Mouse (Mus musculus) lung, embryonic 14.5 days (tissue): ENCODE measurements around the gene Serpind1. TPM values are rescaled to one million over a fixed set of nuclear protein-coding genes. Genes with fewer than 3 reads are reported as not detected.
A peak's percentile ranks its signal among the peaks of the same experiment; 100 is the strongest.

ENCODE experiments used
- ATAC-seq: fragments of 200-750 bp; cut with Nextera tagmentation; 2 replicates; pipeline ENCODE4 v1.8.0; 2017; ENCODE audit warnings: mild to moderate bottlenecking, moderate TSS enrichment, moderate library complexity; ENCODE audit not compliant: insufficient read depth
- DNase-seq: peaks from one replicate; pipeline ENCODE4 v3.0.0-alpha.2; 2015
- H3K27ac ChIP-seq: fragments of 300-500 bp; sonication (generic); 2 replicates; pipeline ENCODE4 v1.5.1; 2014; ENCODE audit warnings: low read depth, mild to moderate bottlenecking, moderate library complexity
- H3K27me3 ChIP-seq: fragments of 300-500 bp; sonication (generic); 2 replicates; pipeline ENCODE4 v1.6.1; 2014; ENCODE audit warnings: low read length, control low read depth; ENCODE audit not compliant: insufficient read depth
- H3K36me3 ChIP-seq: fragments of 300-500 bp; sonication (generic); 2 replicates; pipeline ENCODE4 v1.6.1; 2014; ENCODE audit warnings: control low read depth; ENCODE audit not compliant: insufficient read depth
- H3K4me1 ChIP-seq: fragments of 300-500 bp; sonication (generic); 2 replicates; pipeline ENCODE4 v1.6.1; 2014; ENCODE audit warnings: antibody characterized with exemption, control low read depth; ENCODE audit not compliant: insufficient read depth
- H3K4me2 ChIP-seq: fragments of 300-500 bp; sonication (generic); 2 replicates; pipeline ENCODE4 v1.6.1; 2014; ENCODE audit warnings: mild to moderate bottlenecking
- H3K4me3 ChIP-seq: fragments of 300-500 bp; sonication (generic); 2 replicates; pipeline ENCODE4 v1.5.1; 2014; ENCODE audit warnings: low read depth, low read length
- H3K9ac ChIP-seq: fragments of 300-500 bp; sonication (generic); 2 replicates; pipeline ENCODE4 v1.6.1; 2014
- H3K9me3 ChIP-seq: fragments of 300-500 bp; sonication (generic); 2 replicates; pipeline ENCODE4 v1.6.1; 2016; ENCODE audit warnings: low read depth, low read length, control low read depth
- CTCF ChIP-seq: IDR thresholded peaks from 2 replicates; pipeline ENCODE4 v1.5.1; 2016; ENCODE audit warnings: antibody characterized with exemption, low read depth
- WGBS: fragments of 180-500 bp; shearing (Covaris S2); extraction: QIAGEN DNeasy Blood & Tissue Kit; methylation state at CpG from one replicate; pipeline ENCODE4 v1.1.7; 2014; 5-methylcytosine and 5-hydroxymethylcytosine counted together
- polyA plus RNA-seq: library from polyadenylated mRNA; unstranded; fragments of >200 nt; fragmentation: Nextera tagmentation; extraction: Ambion mirVana; gene quantifications from 2 replicates; pipeline ENCODE4 v1.2.1, GENCODE M21; 2014

Gene Serpind1
- polyA plus RNA-seq, 1 experiment from 2014 or later, result 0.25 TPM

DNA sequence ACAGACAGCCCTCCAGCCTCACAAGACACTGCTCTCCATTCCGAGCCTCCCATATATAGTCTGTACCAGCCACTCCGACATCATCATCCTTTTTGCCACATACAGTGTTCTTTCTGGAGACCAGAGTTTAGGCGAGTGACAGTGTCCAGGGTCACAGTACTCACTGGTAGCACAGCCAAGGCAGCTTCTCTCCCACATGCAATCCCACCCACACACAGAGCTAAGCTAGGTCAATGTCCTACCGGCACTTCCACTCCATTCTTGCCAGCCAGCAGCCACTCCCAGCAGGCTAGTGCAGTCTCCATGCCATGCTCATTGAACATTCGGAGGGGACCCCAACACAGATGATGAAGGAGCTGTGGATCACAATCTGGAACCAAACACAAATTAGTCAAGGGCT is 23.7 kb upstream of the Serpind1 start:
- no peak overlapping the region for H3K27ac ChIP-seq
- ATAC-seq (no peak), DNase-seq (no peak)
- 91% methylated on average over 5 of the region's 5 CpGs for WGBS
- no peak overlapping the region for H3K4me2 ChIP-seq
- no peak overlapping the region for H3K9ac ChIP-seq
- no peak overlapping the region for H3K4me3 ChIP-seq
- H3K36me3 ChIP-seq, result peaks cover 55% of the 10 kb centered on the region
- H3K27me3 ChIP-seq, result no peaks in the 10 kb centered on the region
- no peak for TF ChIP-seq CTCF
- H3K9me3 ChIP-seq, result no peaks in the 10 kb centered on the region
- H3K4me1 ChIP-seq, result no peaks in the 10 kb centered on the region

DNA sequence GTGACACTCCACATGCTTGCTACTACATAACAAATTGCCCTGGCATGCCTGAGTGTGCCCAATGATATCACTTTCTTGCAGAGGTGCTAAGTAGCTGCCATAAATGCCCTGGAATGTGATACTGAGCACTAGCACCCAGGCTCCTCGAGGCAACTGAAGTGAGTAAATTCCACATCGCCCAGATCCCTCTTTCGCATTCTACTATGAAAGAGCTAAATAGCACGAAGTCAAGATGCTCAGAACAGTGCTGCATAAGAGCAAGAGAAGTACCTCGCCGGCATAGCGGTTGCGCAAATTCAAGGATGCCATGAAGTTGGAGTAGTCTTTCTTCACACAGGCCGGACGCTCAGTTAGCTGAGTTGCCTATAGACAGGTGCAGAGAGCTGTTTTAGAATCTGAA is 22.1 kb upstream of the Serpind1 start:
- H3K4me1 ChIP-seq, result no peaks in the 10 kb centered on the region
- DNase-seq (no peak), ATAC-seq (no peak)
- 91% methylated on average over 10 of the region's 10 CpGs for WGBS
- no peak overlapping the region for H3K27ac ChIP-seq
- H3K4me2 ChIP-seq, result no peak overlapping the region
- no peak overlapping the region for H3K4me3 ChIP-seq
- no peaks in the 10 kb centered on the region for H3K27me3 ChIP-seq
- peaks cover 53% of the 10 kb centered on the region; the same call in 1 of the 2 replicates for H3K36me3 ChIP-seq
- H3K9me3 ChIP-seq, result no peaks in the 10 kb centered on the region
- TF ChIP-seq CTCF, result no peak
- no peak overlapping the region for H3K9ac ChIP-seq

DNA sequence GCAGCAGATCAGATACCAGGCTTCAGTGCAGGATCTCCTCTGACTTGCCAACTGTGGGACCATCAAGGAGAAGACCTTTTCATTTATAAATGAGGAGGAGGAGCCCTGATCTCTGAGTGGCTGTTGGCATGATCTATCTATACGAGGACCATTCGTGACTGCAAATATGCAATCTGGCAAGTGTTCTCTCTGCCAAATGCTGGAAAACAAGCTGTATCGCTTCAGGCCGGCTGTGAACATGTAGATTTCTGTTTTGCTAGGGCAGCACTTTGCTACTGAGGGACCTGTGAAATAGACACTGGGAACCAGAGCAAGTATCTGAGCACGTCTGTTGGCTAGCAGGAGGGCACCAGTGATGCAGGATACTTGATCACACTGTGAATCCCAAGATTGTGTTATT is 18.6 kb upstream of the Serpind1 start:
- ATAC-seq (no peak), DNase-seq (no peak)
- Histone ChIP-seq H3K27me3 (no peaks in the 10 kb centered on the region), H3K4me3 (no peak overlapping the region), H3K9ac (no peak overlapping the region), H3K9me3 (no peaks in the 10 kb centered on the region), H3K4me2 (no peak overlapping the region), H3K36me3 (peaks cover 60% of the 10 kb centered on the region), H3K27ac (no peak overlapping the region), H3K4me1 (no peaks in the 10 kb centered on the region)
- WGBS, result 90% methylated on average over 5 of the region's 5 CpGs
- TF ChIP-seq CTCF, result no peak

DNA sequence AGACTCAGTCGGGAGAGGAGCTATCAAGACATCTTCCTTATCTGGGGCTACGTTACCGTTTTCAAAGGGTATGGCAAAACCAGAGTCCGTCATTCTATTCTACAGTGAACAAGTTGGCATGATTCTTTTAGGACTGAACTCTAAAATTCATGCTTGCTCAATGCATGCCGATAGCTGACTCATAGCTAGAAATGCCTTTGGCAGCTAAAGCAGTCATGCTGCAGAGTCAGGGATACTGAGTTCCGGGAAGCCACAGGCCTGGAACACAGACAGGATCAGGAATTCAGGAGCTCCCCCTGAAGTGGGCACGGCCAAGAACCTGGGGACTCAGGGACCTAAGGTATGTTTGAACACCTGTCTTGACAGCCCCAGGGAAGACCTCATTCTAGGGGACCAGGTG is 14.6 kb upstream of the Serpind1 start:
- Histone ChIP-seq H3K36me3 (peaks cover 47% of the 10 kb centered on the region), H3K27me3 (no peaks in the 10 kb centered on the region), H3K4me2 (no peak overlapping the region), H3K9ac (no peak overlapping the region), H3K4me1 (no peaks in the 10 kb centered on the region), H3K4me3 (no peak overlapping the region), H3K27ac (no peak overlapping the region), H3K9me3 (no peaks in the 10 kb centered on the region)
- 93% methylated on average over 7 of the region's 7 CpGs for WGBS
- DNase-seq, result no peak
- TF ChIP-seq CTCF, result no peak
- ATAC-seq, result no peak

DNA sequence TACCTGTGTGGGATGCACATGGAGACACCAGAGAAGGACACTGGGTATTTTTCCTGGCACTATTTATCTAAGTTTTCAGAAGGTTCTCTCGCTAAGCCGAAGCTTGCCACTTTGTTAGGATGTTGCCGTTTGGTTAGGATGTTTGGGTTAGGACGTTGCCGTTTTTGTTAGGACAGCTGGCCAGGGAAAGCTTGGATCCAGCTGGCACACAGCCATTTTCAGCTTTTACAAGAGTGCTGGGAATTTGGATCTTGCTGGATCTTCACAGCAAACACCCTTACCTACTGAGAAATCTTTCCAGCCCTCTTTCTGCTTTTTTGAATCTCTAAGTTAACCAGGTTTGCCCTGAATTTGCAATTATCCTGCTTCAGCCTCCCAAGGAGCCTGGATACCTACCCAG is 9.7 kb upstream of the Serpind1 start:
- no peaks in the 10 kb centered on the region for H3K27me3 ChIP-seq
- no peak for ATAC-seq
- H3K4me3 ChIP-seq, result no peak overlapping the region
- H3K27ac ChIP-seq, result no peak overlapping the region
- no peak overlapping the region; the same call in 1 of the 2 replicates for H3K9ac ChIP-seq
- H3K9me3 ChIP-seq, result no peaks in the 10 kb centered on the region
- TF ChIP-seq CTCF, result no peak
- DNase-seq, result peak; percentile 82
- H3K4me2 ChIP-seq, result no peak overlapping the region
- 37% methylated on average over 5 of the region's 5 CpGs for WGBS
- no peaks in the 10 kb centered on the region for H3K4me1 ChIP-seq
- H3K36me3 ChIP-seq, result peaks cover 38% of the 10 kb centered on the region

DNA sequence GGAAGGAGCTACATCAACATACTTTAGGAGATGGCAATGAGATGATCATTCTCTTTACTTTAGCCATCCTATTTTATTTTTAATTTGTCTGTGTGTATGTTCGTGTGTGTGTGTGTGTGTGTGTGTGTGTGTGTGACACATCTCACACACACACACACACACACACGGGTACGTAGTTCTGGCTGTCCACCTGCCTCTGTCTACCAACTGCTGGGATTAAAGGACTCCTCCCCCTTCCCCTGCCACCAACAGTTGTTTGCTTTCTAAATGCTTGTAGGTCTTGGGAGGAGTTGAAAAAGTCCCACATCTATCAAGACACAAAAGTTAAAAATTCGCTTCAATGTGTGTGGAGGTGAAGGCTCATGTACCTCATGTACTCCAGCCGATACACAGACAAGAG is 6.4 kb upstream of the Serpind1 start:
- no peak overlapping the region for H3K27ac ChIP-seq
- DNase-seq (no peak), ATAC-seq (no peak)
- H3K27me3 ChIP-seq, result no peaks in the 10 kb centered on the region
- H3K9me3 ChIP-seq, result no peaks in the 10 kb centered on the region
- H3K36me3 ChIP-seq, result peaks cover 19% of the 10 kb centered on the region; the same call in 1 of the 2 replicates
- WGBS, result 89% methylated on average over 5 of the region's 5 CpGs
- no peak overlapping the region for H3K9ac ChIP-seq
- H3K4me2 ChIP-seq, result no peak overlapping the region
- no peak overlapping the region for H3K4me3 ChIP-seq
- H3K4me1 ChIP-seq, result no peaks in the 10 kb centered on the region
- no peak for TF ChIP-seq CTCF

DNA sequence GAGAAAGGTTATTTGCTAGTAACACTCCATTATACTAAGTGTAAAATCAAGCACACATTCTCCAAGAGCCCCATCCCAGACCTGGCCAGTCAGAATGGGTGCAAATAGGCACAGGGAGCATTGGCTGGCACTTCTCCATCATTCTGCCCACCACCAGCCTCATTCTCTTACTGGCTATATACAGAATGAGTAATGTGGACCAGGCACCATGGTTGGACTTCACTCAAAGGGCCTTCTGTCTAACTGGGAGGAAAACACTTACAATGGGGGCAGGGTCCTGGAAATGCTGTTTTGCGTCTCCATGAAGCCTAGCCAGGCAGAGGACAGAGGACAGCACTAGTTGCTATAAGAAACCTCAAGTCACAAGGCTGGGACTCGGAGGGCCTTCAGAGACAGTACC is 5.1 kb upstream of the Serpind1 start:
- DNase-seq (no peak), ATAC-seq (no peak)
- no peak overlapping the region for H3K4me3 ChIP-seq
- WGBS, result 80% methylated on average over 2 of the region's 2 CpGs
- TF ChIP-seq CTCF, result no peak
- no peaks in the 10 kb centered on the region for H3K27me3 ChIP-seq
- no peaks in the 10 kb centered on the region for H3K9me3 ChIP-seq
- H3K9ac ChIP-seq, result no peak overlapping the region
- H3K36me3 ChIP-seq, result peaks cover 19% of the 10 kb centered on the region; the same call in 1 of the 2 replicates
- H3K27ac ChIP-seq, result no peak overlapping the region
- no peak overlapping the region for H3K4me2 ChIP-seq
- no peaks in the 10 kb centered on the region for H3K4me1 ChIP-seq
